24 mouse cellular contexts compared by ENCODE assay signal in genomic region chr9:114890377-114890776, GRCm38 (mm10). TPM values are rescaled to one million over a fixed set of nuclear protein-coding genes. Genes with fewer than 3 reads are reported as not detected.
"Had no signal": no experiment of that assay in that cellular context is flagged by ENCODE, and none has a peak within 500 bp of the region (broad histone marks: within the 10 kb centered on the region; RNA-seq: fewer than 3 reads in every experiment).

No protein-coding gene starts in this region.

- ATAC-seq: forebrain, postnatal 0 days; hindbrain, embryonic 16.5 days; inflammation-experienced regulatory T-cells, adult 6 months; intestine, embryonic 15.5 days; intestine, postnatal 0 days; liver, postnatal 0 days had no signal

- DNase-seq: forebrain, postnatal 0 days; gastrocnemius, postnatal 14 days; gastrocnemius, postnatal 36 days; heart, postnatal 10 days; heart, postnatal 4 days; kidney, adult 2 months; kidney, postnatal 14 days; kidney, postnatal 4 days; liver; liver, embryonic 13.5 days; liver, postnatal 0 days had no signal

- H3K9ac ChIP-seq: forebrain, postnatal 0 days; heart, embryonic 12.5 days; hindbrain, embryonic 12.5 days; hindbrain, embryonic 14.5 days; intestine, embryonic 15.5 days; liver, embryonic 13.5 days; liver, embryonic 15.5 days; liver, postnatal 0 days had no signal

- H3K4me2 ChIP-seq: heart, embryonic 12.5 days; hindbrain, embryonic 12.5 days; hindbrain, embryonic 14.5 days; intestine, embryonic 15.5 days; liver, embryonic 11.5 days; liver, embryonic 13.5 days; liver, embryonic 15.5 days had no signal

- H3K27ac ChIP-seq: heart, embryonic 10.5 days; hindbrain, embryonic 10.5 days; hindbrain, embryonic 12.5 days; hindbrain, embryonic 14.5 days; intestine, embryonic 15.5 days; layer of hippocampus, adult 2 months; left cerebral cortex, adult 2 months; liver, embryonic 13.5 days; liver, embryonic 15.5 days had no signal

- H3K4me1 ChIP-seq: heart, embryonic 10.5 days; heart, embryonic 12.5 days; hindbrain, embryonic 10.5 days; intestine, embryonic 15.5 days; liver, embryonic 13.5 days; liver, embryonic 15.5 days had no signal

- H3K4me3 ChIP-seq: heart, embryonic 10.5 days; heart, embryonic 12.5 days; hindbrain, embryonic 10.5 days; hindbrain, embryonic 12.5 days; intestine, embryonic 15.5 days; layer of hippocampus, adult 2 months; left cerebral cortex, adult 2 months; liver, embryonic 13.5 days; liver, embryonic 15.5 days had no signal

- H3K36me3 ChIP-seq: heart, embryonic 10.5 days; heart, embryonic 12.5 days; hindbrain, embryonic 10.5 days; hindbrain, embryonic 12.5 days; intestine, embryonic 15.5 days; liver, embryonic 13.5 days; liver, embryonic 15.5 days had no signal

- H3K27me3 ChIP-seq: heart, embryonic 12.5 days; hindbrain, embryonic 12.5 days; intestine, embryonic 15.5 days; liver, embryonic 13.5 days; liver, embryonic 15.5 days had no signal

- H3K9me3 ChIP-seq: heart, embryonic 10.5 days; hindbrain, embryonic 12.5 days; intestine, embryonic 15.5 days; liver, embryonic 13.5 days; liver, embryonic 15.5 days had no signal

RNA-seq across cellular contexts. Expression of gene Cmtm8, which starts 46.4 kb away (rescaled TPM):
- polyA plus RNA-seq: inflammation-experienced regulatory T-cells, adult 6 months had no signal
